Mouse (Mus musculus): ENCODE measurements around the gene Kcnj15. TPM values are rescaled to one million over a fixed set of nuclear protein-coding genes. Genes with fewer than 3 reads are reported as not detected.

The Kcnj15 gene
- total RNA-seq, 1 experiment: 0.04 TPM

DNA sequence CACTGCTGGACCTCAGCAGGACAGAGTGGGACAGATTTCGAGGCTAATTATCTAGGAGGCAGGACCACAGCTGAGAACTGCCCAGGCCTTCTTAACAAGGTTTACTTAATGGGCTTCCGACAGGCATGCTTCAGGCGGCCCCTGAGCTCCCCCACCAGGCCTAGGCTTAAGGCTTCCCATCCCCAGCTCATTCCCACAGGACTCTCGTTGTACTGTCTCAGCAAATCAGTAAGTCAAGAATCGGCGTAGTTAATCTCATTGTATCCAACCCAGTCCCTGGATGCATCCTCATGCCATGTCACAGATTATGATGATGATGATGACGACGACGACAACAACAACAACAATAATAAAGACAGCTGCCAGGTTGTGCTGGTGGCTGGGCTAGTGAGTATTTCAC lies 41.6 kb upstream of the Kcnj15 start:
- no peak overlapping the region for H3K4me3 ChIP-seq (ENCODE audit: insufficient read depth in 1 of 2, low read depth in 1 of 2, low read length in 2 of 2, poor library complexity in 1 of 2, severe bottlenecking in 1 of 2)
- no peak overlapping the region for H3K27ac ChIP-seq (ENCODE audit: insufficient read depth, low read depth, low read length, poor library complexity, severe bottlenecking)
- DNase-seq (ENCODE audit: low read depth, low spot score): no peak
- H3K4me1 ChIP-seq (ENCODE audit: control insufficient read depth in 2 of 2, insufficient read depth in 2 of 2, low read length in 2 of 2, poor library complexity in 1 of 2): no peaks in the 10 kb centered on the region
- in situ Hi-C loops (cut with MboI; ENCODE audit: low sequenced_read_pairs in 2 of 2, unreplicated experiment in 2 of 2): no loop called here
- H3K36me3 ChIP-seq (ENCODE audit: control insufficient read depth, insufficient read depth, low read length, poor library complexity, severe bottlenecking): no peaks in the 10 kb centered on the region
- no peaks in the 10 kb centered on the region for H3K9me3 ChIP-seq (ENCODE audit: control insufficient read depth, insufficient read depth, low read depth, low read length)
- H3K9ac ChIP-seq (ENCODE audit: insufficient read depth, low read depth, low read length, poor library complexity, severe bottlenecking): no peak overlapping the region
- TF ChIP-seq MAFK (IDR thresholded peaks at IDR 0.05; ENCODE audit: insufficient read depth, low read depth, low read length) (no peak), ZNF384 (IDR thresholded peaks at IDR 0.05; ENCODE audit: low read depth, low read length) (no peak), HCFC1 (IDR thresholded peaks at IDR 0.05; ENCODE audit: borderline replicate concordance, insufficient read depth, low read length) (no peak), ZC3H11A (IDR thresholded peaks at IDR 0.05; ENCODE audit: borderline replicate concordance, low read depth, low read length) (no peak), CHD2 (IDR thresholded peaks at IDR 0.05; ENCODE audit: low read depth, low read length) (no peak)

DNA sequence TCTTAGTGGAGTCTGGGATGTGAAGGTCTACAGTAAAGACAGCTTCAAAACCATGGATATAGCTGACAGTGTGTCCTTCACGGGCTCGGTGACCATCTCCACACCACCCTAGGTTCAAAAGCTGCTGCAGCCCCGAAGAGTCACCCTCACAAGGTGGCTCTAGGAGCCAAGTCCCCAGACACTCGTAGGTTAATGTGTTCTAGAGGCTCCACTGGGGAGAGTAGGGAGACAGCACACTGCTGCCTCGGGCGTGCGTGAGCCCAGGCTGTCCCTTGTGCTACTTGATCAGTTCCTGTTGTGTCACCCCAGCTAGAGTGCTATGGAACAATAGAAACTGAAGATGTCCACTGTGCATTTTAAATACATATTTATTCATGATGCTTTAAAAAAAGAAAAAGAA lies 41.0 kb upstream of the Kcnj15 start:
- no peak for TF ChIP-seq ZNF384 (IDR thresholded peaks at IDR 0.05; ENCODE audit: low read depth, low read length)
- no peak for TF ChIP-seq HCFC1 (IDR thresholded peaks at IDR 0.05; ENCODE audit: borderline replicate concordance, insufficient read depth, low read length)
- TF ChIP-seq ZC3H11A (IDR thresholded peaks at IDR 0.05; ENCODE audit: borderline replicate concordance, low read depth, low read length): no peak
- no peak for TF ChIP-seq MAFK (IDR thresholded peaks at IDR 0.05; ENCODE audit: insufficient read depth, low read depth, low read length)
- no peak for TF ChIP-seq CHD2 (IDR thresholded peaks at IDR 0.05; ENCODE audit: low read depth, low read length)
- in situ Hi-C loops (cut with MboI; ENCODE audit: low sequenced_read_pairs in 2 of 2, unreplicated experiment in 2 of 2): no loop called here
- DNase-seq (ENCODE audit: low read depth, low spot score): no peak
- Histone ChIP-seq H3K36me3 (ENCODE audit: control insufficient read depth, insufficient read depth, low read length, poor library complexity, severe bottlenecking) (no peaks in the 10 kb centered on the region), H3K27ac (ENCODE audit: insufficient read depth, low read depth, low read length, poor library complexity, severe bottlenecking) (no peak overlapping the region), H3K4me1 (ENCODE audit: control insufficient read depth in 2 of 2, insufficient read depth in 2 of 2, low read length in 2 of 2, poor library complexity in 1 of 2) (no peaks in the 10 kb centered on the region), H3K4me3 (ENCODE audit: insufficient read depth in 1 of 2, low read depth in 1 of 2, low read length in 2 of 2, poor library complexity in 1 of 2, severe bottlenecking in 1 of 2) (no peak overlapping the region), H3K9me3 (ENCODE audit: control insufficient read depth, insufficient read depth, low read depth, low read length) (no peaks in the 10 kb centered on the region), H3K9ac (ENCODE audit: insufficient read depth, low read depth, low read length, poor library complexity, severe bottlenecking) (no peak overlapping the region)

DNA sequence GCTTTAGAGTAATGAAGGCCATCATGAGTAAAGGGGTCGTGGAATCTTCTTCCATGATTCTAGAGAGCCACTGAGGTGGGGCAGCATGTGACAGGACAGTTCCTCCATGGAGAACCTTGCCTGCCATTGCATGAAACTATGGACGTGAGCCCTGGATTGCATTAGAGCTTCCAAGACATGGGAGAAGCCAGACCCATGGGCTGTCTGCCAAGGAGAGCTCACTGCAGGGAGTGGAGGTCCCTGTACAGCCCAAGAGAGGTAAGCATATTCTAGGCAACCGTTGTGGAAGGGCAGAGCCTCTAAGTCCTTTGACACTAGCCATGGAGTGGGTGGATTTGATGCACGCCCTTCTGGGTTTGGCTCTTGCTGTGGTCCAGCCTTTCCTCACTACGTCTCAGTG lies 40.5 kb upstream of the Kcnj15 start:
- no peaks in the 10 kb centered on the region for H3K9me3 ChIP-seq (ENCODE audit: control insufficient read depth, insufficient read depth, low read depth, low read length)
- H3K27ac ChIP-seq (ENCODE audit: insufficient read depth, low read depth, low read length, poor library complexity, severe bottlenecking): no peak overlapping the region
- no peak for TF ChIP-seq HCFC1 (IDR thresholded peaks at IDR 0.05; ENCODE audit: borderline replicate concordance, insufficient read depth, low read length)
- H3K9ac ChIP-seq (ENCODE audit: insufficient read depth, low read depth, low read length, poor library complexity, severe bottlenecking): no peak overlapping the region
- in situ Hi-C loops (cut with MboI; ENCODE audit: low sequenced_read_pairs in 2 of 2, unreplicated experiment in 2 of 2): no loop called here
- H3K4me1 ChIP-seq (ENCODE audit: control insufficient read depth in 2 of 2, insufficient read depth in 2 of 2, low read length in 2 of 2, poor library complexity in 1 of 2): no peaks in the 10 kb centered on the region
- H3K4me3 ChIP-seq (ENCODE audit: insufficient read depth in 1 of 2, low read depth in 1 of 2, low read length in 2 of 2, poor library complexity in 1 of 2, severe bottlenecking in 1 of 2): no peak overlapping the region
- H3K36me3 ChIP-seq (ENCODE audit: control insufficient read depth, insufficient read depth, low read length, poor library complexity, severe bottlenecking): no peaks in the 10 kb centered on the region
- no peak for DNase-seq (ENCODE audit: low read depth, low spot score)

DNA sequence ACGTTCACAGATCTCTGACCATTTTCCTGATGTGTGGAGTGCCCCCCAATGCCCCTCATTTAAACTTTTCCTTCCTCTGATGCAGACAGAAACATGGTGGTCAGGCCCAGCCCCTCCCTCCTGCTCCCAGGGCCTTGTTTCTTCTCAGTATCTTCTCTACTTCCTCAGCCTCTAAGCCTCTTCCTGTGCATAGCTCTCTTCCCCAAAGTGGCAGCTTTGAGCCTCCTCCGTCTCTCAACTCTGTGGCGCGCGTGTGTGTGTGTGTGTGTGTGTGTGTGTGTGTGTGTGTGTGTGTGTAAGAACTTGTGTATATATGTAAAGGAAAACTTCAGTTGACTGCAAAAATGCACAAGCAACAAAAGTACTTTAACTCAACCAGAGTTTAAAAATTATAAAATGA lies 38.6 kb upstream of the Kcnj15 start:
- Histone ChIP-seq H3K9me3 (ENCODE audit: control insufficient read depth, insufficient read depth, low read depth, low read length) (no peaks in the 10 kb centered on the region), H3K36me3 (ENCODE audit: control insufficient read depth, insufficient read depth, low read length, poor library complexity, severe bottlenecking) (no peaks in the 10 kb centered on the region), H3K4me3 (ENCODE audit: insufficient read depth in 1 of 2, low read depth in 1 of 2, low read length in 2 of 2, poor library complexity in 1 of 2, severe bottlenecking in 1 of 2) (no peak overlapping the region), H3K27ac (ENCODE audit: insufficient read depth, low read depth, low read length, poor library complexity, severe bottlenecking) (no peak overlapping the region), H3K4me1 (ENCODE audit: control insufficient read depth in 2 of 2, insufficient read depth in 2 of 2, low read length in 2 of 2, poor library complexity in 1 of 2) (no peaks in the 10 kb centered on the region), H3K9ac (ENCODE audit: insufficient read depth, low read depth, low read length, poor library complexity, severe bottlenecking) (no peak overlapping the region)
- no peak for DNase-seq (ENCODE audit: low read depth, low spot score)
- in situ Hi-C loops (cut with MboI; ENCODE audit: low sequenced_read_pairs in 2 of 2, unreplicated experiment in 2 of 2): no loop called here
- no peak for TF ChIP-seq HCFC1 (IDR thresholded peaks at IDR 0.05; ENCODE audit: borderline replicate concordance, insufficient read depth, low read length)
- no peak for TF ChIP-seq CHD2 (IDR thresholded peaks at IDR 0.05; ENCODE audit: low read depth, low read length)
- TF ChIP-seq ZNF384 (IDR thresholded peaks at IDR 0.05; ENCODE audit: low read depth, low read length): no peak
- no peak for TF ChIP-seq MAFK (IDR thresholded peaks at IDR 0.05; ENCODE audit: insufficient read depth, low read depth, low read length)
- TF ChIP-seq ZC3H11A (IDR thresholded peaks at IDR 0.05; ENCODE audit: borderline replicate concordance, low read depth, low read length): no peak

DNA sequence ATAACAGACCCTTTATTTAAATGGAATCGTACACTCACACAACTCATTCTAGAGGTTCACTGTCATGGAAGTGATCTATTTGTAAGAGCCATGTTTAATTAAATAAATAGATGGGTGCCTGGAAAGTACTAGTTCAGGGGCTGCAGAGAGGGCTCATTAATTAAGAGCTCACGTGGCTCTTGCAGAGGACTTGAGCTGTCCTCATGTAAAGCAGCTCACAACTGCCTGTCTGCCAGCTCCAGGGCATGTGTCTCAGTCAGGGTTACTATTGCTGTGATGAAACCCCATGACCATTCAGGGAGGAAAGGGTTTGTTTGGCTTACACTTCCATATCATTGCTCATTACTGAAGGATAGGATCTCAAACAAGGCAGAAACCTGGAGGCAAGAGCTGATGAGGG lies 37.9 kb upstream of the Kcnj15 start:
- no peak overlapping the region for H3K9ac ChIP-seq (ENCODE audit: insufficient read depth, low read depth, low read length, poor library complexity, severe bottlenecking)
- H3K27ac ChIP-seq (ENCODE audit: insufficient read depth, low read depth, low read length, poor library complexity, severe bottlenecking): no peak overlapping the region
- in situ Hi-C loops (cut with MboI; ENCODE audit: low sequenced_read_pairs in 2 of 2, unreplicated experiment in 2 of 2): no loop called here
- H3K9me3 ChIP-seq (ENCODE audit: control insufficient read depth, insufficient read depth, low read depth, low read length): no peaks in the 10 kb centered on the region
- no peak for TF ChIP-seq ZC3H11A (IDR thresholded peaks at IDR 0.05; ENCODE audit: borderline replicate concordance, low read depth, low read length)
- TF ChIP-seq MAFK (IDR thresholded peaks at IDR 0.05; ENCODE audit: insufficient read depth, low read depth, low read length): no peak
- TF ChIP-seq HCFC1 (IDR thresholded peaks at IDR 0.05; ENCODE audit: borderline replicate concordance, insufficient read depth, low read length): no peak
- no peak for TF ChIP-seq CHD2 (IDR thresholded peaks at IDR 0.05; ENCODE audit: low read depth, low read length)
- TF ChIP-seq ZNF384 (IDR thresholded peaks at IDR 0.05; ENCODE audit: low read depth, low read length): no peak
- H3K4me3 ChIP-seq (ENCODE audit: insufficient read depth in 1 of 2, low read depth in 1 of 2, low read length in 2 of 2, poor library complexity in 1 of 2, severe bottlenecking in 1 of 2): no peak overlapping the region
- no peak for DNase-seq (ENCODE audit: low read depth, low spot score)
- no peaks in the 10 kb centered on the region for H3K4me1 ChIP-seq (ENCODE audit: control insufficient read depth in 2 of 2, insufficient read depth in 2 of 2, low read length in 2 of 2, poor library complexity in 1 of 2)
- no peaks in the 10 kb centered on the region for H3K36me3 ChIP-seq (ENCODE audit: control insufficient read depth, insufficient read depth, low read length, poor library complexity, severe bottlenecking)
